Mouse (Mus musculus) cerebellum, adult 11 months (tissue): ENCODE results near the gene Nab1.
A peak's percentile ranks its signal among the peaks of the same experiment; 100 is the strongest.
"Not testable (repeated sequence)": the region's sequence is repeated elsewhere in the genome, so short reads cannot be mapped to it uniquely, and the experiment has no call there.

Experiments
- DNase-seq: peaks from one replicate; pipeline ENCODE4 v3.0.0; 2022

The Nab1 gene

DNA sequence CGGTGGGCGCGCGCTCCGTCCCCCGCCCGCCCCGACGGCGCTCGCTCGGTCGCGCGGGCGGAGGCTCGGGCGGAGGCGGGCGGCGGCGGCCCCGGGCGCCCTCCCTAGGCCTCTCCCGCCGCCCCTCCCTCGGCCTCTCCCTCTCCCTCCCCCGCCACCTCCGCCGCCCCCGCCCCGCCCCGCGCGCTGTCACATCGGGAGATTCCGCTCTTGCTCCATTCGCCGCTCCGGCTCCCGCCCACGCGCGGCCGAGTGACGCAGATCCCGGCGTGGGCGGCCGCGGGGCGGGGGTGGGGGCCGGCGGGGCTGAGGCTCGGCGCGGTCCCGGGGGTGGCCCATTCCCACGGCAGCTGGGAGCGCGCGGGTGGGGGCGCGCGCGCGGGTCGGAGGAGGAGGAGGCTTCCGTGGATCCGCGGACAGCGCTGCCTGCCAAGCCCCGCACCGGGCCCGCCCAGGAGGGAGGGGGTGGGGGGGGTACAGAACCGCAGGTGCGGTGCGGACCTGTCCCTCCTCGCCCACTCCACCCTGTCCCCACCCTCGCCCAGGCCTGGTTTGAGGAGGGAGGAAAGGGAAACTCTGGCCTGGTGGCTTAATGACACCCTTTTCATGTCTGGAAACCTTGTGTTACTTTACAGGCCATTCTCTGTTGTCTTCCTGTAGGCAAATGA lies at the start of gene Nab1:
Gene Nab1, minus strand, starts transcription at position 366 of the 668 bp plus-strand sequence.
- DNase-seq = peak; percentile 83

DNA sequence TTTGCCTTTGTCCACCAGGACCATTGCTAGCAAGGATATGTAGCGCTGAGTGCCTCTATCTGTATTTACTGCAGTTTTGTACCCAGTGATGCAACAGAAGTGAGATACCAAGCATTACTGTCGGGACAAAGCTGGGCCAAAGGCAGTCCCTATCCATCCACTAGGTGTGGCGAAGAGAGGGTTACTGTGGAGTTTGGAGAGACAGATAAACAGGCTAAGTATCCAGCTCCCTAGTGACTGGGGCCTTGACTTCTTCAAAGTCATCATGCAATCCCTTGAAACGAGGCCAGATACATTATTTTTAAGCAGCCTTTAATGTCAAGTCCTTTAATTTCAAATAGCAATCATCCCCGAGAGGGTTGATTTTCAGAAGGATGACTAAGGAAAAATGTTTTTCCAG lies 47.0 kb upstream of the Nab1 start:
- DNase-seq = no peak

DNA sequence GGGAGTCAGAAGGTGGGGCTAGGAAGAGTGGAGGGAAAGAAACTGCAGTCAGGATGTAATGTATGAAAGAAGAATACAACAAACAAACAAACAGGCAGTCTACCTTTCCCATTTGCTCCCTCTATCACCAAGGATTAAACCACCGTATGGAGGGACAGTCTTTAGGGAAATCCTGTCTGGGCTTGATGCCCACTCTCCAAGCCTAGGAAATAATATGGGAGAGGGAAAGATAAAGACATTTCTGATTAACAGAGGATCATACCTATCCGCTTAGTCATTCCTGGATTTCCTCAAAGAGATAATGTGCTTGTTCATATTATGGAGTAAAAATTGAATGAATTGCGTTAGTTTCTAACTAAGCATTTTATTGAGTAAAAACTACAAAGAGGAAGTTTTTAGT lies 46.3 kb upstream of the Nab1 start:
- DNase-seq = no peak

DNA sequence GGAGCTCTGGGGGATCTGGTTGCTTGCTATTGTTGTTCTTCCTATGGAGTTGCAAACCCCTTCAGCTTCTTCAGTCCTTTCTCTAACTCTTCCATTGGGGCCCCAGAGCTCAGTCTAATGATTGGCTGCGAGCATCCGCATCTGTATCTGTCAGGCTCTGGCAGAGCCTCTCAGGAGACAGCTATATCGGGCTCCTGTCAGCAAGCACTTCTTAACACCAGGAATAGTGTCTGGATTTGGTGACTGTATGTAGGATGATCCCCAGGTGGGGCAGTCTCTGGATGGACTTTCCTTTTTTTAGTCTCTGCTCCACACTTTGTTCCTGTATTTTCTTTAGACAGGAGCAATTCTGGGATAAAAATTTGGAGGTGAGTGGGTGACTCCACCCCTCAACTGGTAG lies 39.6 kb upstream of the Nab1 start:
- DNase-seq = not testable (repeated sequence)

DNA sequence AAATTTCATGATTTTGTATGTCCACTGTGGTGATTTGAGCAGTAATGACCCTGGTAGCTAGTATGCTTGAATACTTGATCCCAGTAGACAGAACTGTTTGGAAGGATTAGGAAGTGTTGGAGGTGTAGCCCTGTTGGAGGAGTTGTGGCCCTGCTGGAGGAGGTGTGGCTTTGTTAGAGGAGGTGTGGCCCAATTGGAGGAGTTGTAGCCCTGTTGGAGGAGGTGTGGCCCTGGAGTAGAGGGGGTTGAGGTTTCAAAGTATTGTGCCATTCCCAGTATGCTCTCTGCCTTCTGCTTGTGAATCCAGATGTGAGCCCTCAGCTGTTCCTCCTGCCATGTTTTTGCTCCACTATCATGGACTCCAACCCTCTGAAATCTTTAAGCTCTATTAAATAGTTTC lies 29.5 kb upstream of the Nab1 start:
- DNase-seq = no peak

DNA sequence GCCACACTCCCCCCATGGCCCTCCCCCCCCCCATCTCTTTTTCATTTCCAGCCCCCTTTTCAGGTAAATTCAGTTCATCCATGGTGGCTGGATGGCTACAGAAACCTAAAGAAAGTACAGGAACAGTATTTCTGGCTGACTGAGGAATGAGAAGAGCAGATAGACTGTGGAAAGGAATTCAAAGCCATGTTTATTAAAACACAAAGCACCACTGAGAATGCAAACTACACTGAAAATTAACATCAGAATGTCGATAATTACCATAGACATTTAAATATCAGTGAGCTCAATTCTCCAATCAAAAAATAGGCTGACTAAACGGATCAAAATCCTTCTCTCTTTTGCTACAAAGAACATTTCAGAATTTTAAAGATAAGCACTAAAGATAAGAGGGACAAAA lies 27.2 kb upstream of the Nab1 start:
- no peak for DNase-seq

DNA sequence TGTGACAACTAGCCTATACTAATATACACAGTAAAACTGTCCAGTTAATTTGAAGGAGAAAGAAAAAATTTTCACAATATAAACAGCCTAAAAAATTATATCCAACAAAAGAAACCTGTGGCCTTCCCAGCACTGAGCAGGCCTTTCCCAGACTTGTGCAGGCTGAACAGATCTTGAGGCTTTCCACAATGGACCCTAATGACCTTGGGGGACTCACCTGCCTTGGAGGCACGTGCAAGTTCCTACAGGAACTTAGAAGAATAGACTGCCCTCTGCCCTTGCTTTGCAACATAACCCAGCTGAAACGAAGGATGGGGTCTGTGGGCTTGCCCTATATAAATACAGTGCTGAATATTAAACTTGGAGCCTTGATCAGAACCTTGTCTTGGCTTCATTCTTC lies 26.8 kb upstream of the Nab1 start:
- DNase-seq = no peak

DNA sequence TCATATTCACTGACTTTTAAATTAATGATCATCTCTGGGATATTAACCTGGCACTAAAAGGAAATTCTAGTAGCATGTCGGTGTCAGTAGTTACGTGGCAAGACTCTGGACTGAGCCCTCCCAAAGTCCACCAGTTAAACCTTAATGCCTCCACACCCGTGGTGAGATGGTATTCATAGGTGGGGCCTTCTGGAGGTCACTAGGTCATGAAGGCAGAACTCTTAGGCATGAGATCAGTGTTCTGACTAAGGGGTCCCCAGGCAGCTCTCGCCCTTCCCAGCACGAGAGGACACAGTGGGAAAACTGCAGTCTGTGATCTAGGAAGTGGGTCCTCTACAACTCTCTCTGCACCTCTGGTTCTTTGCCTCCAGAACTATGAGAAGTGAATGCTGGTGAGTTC lies 24.2 kb upstream of the Nab1 start:
- DNase-seq = no peak

DNA sequence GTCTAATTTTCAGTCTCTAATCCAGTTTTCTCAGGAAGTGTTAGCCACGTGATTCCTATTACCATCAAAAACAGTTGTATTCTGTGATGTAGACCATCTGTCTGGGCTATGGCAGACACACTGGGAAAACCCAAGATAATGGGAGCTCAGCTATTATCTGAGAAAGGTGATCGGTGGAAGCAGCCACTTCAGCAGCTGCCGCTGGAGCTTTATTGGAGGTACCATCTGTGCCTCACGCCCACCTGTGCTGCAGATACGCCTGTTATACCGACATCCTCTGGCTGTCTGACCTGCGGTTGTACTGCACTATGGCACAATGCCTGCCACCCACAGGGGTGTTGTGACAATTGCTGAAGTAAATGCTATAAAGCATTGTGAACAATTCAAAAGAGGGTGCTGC lies 23.7 kb upstream of the Nab1 start:
- no peak for DNase-seq

DNA sequence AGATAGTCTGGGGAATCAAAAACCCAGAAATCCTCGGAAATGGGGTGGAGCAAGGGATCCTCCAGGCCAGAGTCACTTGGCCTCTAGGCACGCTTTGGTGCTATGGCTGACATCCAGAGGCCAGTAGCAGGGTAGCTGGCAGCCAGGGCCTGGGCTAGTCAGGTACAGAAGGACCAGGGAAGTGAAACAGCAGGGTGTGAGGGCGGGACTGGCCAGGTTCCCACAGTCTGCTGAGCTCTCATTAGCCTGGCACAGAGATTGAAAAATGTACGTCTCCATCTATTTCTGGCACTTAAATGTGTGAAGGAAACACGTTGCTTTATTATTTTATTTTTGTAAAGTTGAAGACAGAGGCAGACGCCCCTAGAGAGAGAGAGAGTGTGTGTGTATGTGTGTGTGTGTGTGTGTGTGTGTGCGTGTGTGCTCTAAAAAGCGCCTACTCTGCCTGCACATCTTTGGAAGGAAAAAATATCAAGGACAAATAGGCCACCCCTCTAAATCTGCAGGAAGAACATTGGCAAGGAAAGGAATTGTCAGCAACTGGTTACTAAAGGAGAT lies 21.0 kb upstream of the Nab1 start:
- DNase-seq = peak; percentile 92

DNA sequence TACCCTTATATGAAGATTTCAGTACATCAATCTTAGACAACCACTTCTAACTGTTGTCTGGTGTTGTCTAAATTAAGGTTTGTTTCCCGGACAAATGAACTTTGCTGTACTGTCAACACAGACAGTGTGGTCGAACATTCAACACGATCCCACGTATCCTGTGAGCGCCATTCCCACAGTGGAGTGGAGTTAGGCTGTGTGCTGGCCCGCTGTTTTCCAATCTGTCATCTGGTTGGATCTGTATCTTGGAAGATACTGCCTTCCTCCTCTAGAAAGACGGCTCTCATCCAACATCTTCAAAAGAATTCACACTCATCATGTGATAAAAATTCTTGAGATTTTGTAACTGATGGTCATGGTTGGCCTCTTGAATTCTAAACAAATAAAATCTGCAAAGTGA lies 19.7 kb upstream of the Nab1 start:
- no peak for DNase-seq

DNA sequence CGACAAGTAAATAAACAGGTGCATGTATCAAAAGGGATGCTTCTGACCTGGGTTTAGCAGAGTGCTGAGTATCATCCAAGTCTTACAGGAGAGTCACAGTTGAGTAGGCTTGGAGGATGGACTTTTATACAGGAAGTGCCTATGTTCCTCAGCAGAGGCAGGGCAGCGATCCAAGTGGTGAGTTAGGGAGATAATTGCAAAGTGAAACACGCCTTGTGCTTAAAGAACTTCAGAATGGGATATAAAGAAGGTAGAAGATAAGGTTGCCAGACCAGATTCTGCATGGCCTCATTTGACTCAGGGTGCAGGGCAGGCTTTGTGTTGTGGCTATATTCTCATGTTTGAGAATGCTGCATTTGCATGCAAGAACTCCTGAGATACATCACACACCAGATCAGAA lies 14.8 kb upstream of the Nab1 start:
- DNase-seq = no peak

DNA sequence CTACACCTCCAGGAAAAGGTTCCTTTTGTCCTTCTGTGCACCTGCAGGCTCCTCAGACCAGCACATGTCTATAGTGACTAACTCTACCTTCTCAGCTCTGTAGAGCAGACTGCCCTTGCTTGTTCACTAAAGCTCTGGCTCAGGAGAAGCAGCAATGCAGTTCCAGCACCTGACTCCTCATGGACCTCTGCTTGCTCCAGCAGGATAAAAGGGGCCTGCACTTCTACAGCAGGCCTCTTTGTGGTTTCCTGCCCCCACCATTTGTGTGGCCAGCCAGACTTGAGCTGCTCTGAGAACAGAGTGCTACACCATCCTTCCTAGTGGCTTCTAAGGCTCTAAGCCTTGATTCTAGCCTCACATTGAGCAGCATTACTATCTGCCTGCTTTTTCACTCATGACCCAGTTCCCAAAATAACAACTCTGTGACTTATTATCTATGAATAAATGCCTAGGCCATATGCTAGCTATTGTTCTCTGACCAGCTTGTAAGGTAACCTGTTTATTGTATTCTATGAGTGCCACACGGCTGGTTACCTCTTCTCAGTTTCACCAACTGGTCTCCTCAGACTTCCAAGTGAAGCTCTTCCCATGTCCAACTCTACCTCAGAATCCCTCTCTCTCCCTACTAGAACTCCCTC lies 11.4 kb upstream of the Nab1 start:
- no peak for DNase-seq

DNA sequence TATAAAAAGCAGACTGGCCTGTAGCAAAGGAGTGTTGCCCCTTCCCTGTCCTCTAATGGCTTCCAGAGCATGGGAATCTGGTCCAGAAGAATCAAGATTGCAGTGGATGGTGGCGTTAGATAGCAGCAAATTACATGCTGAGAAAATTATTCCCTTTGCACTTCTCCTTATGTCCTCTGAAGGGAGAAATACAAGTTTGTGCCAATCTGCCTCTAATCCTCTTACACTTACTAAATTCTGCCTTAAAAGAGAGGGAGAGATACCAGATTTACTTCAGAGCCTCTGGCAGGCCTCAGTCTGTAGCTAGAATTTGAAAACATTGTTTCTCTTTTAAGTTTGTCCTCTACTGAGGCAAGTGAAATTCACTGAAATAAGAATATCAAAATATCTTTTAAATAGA lies 5.7 kb upstream of the Nab1 start:
- no peak for DNase-seq

DNA sequence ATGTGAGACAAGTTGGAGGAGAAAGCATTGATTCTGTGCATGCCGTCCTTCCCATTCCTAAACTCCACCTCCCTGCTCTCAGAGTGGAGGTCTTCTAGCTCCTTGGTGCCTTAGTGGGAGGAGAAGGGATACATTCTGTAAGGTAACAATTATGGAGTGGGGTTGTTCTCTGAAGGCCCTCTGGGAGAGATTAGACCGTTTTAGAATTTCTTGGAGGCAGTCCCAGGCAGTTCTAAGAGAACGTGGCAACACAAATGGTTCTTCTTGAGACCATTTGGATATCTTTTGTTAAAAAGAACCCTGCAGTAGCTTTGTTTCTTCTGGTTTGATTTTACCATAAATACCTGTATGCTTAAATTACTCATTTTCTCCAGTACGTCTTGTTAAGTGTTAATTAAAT lies 1.8 kb upstream of the Nab1 start:
- DNase-seq = no peak

DNA sequence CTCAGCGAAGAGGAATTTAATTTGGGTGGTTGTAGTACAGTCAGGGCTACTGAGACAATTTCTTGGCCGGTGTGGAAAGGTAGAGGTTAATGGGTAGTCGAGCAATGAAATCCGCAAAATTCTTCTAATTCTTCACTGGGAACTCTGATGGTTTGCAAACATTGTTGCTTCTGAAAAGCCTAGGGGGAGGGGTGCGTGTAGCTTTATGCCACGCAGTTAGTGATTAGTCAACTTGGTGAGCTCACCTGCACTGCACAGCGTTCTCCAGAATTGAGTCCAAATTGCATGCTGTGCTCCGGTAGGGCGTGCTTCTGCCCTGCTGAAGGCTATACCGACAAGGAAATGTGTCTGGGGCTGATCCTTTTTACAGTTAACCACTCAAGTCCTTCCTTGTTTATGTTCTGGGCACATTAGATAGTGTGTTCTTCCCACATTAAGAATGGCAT lies 1.2 kb upstream of the Nab1 start:
- DNase-seq = peak; percentile 53

DNA sequence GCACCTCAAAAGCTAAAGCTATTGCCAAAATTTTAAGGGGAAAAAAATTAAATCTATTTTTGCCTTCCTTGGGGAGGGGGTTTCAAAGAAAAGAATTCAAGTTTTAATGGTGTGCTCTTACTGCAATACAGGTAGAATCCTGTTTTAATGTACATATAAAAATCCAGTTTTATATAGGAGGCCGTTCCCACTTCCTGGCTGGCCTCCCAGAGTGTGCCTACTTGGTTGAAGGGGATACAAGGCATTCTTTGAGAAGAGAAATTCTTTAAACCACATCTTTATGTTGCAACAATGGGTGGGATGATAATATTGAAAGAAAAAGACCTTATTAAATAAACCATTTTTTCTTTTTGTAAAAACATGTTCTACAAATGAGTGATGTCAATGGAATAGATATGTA lies 611 bp upstream of the Nab1 start:
- no peak for DNase-seq

DNA sequence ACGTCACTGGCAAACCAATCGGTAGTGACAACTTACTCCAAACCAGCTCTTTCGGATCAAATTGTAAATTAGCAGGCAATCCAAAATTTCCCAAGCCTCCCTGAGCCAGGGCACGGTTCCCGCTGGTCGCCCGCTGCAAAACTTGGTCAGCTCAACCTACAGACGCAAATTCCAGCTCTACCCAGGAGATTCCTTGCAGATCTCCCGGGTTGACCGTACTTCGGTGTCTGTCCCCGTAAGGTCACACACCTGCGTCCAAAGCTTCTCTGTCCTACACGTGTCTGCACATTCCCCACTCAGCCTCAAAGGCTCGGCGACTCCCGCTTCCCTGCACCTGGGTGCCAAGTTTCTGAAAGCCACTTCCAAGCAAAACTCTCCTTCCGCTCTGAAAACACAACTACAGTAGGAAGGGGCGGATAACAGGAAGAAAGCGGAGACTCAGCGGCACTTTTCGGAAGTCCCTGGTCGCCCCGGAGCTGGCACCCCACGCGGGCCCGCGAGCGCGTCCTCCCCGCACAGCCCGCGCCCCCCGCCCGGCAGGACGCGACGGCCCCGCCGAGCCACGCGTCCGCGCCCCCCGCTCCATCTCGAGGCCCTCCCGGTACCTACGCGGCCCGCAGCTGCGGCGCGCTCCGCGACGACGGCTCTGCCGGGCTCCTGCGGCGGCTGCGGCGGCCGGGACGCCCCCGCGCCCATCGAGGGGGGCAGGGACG lies 722 bp downstream of the Nab1 start:
- DNase-seq = peak; percentile 61

DNA sequence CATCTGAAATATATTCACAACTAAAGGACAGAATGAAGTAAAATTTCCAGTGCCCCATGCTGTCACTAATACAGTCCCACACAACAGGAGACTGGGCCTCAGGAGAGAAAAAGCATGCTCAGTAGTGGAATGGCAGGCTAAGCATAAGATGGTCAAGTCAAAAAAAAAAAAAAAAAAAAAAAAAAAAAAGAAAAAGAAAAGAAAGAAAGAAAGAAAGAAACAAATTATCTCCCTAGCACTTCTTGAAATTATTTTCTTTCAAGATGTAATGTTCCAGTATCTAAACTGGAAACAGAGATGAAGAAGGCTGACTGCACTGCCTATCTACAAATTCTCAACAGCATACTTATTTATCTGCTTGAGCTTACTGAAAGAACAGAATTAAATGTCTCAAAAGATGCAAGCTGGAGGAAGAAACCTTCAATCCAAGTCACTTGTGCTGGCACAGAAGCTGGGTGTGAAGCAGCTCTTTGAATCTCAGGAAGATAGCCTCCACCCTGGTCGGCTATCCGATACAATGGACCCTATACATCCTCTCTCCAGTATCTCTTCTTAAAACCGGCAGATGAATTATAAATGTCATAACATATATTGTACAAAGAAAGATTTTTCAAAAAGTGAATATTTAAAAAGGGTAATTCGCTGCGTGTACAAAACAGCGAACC lies 1.6 kb downstream of the Nab1 start:
- no peak for DNase-seq

DNA sequence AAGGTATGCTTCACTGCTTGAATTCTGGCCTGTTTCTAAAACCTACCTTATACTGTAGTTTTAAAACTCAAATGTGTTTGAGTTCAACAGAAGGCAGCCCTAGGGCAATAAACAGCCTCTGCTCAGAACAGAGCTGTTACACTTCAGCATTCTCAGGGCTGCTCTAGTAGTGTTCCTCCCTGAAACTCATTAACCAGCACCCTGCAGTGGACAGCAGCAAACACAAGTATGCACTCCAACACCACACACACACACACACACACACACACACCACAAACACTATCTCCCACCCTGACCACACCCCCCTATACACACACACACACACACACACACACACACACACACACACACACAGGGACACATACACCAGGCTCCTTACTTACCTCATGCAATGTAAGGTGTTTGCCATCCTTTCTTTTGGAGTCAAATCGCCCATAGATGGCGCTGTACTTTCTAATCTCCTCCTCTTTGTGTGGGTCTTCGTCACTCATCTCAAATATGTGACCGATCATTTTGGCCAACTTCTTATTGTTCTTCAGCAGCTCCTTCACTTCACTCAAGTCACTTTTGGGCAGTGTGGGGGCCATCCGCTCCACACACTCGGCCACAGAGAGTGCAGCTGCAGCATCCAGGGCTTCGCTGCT lies 10.8 kb downstream of the Nab1 start:
- no peak for DNase-seq

DNA sequence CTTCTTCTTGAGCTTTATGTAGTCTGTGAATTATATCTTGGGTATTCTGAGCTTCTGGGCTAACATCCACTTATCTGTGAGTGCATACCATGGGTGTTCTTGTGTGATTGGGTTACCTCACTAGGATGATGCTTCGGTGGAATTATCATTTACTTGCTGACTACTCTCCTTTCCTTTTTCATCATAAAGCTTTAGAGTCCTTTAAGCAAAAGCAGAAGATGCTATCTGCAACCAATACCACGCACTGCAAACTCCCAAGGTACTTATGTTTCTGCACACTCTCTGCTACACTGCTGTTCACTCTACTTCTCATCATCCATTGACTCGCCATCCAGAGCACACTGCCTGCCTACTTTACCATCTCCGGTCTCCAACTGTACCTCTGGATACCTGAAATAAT lies 15.5 kb downstream of the Nab1 start:
- DNase-seq = no peak

DNA sequence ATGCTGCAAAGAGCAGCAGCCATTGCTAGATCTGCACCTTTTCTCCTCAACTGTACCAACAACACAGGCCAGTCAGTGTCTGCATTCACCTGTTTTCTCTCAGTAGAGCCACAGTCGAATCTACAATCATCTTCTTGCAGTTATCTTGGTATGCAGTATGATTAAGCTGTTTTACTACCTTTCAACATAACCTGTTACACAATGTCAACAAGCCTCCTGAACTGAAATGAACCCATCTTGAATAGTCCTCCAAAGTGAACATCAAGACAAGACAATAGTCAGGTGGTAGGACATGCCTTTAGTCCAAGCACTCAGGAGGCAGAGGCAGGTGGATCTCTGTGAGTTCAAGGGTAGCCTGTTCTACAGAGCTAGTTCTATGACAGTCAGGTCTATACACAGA lies 26.2 kb downstream of the Nab1 start:
- no peak for DNase-seq
